Mouse (Mus musculus) lung, embryonic 15.5 days (tissue): Measurements from ENCODE around the gene Mapk8ip3. TPM values are rescaled to one million over a fixed set of nuclear protein-coding genes. Genes with fewer than 3 reads are reported as not detected.

Experiments used
- ATAC-seq: fragments of 200-750 bp; cut with Nextera tagmentation; 2 replicates; pipeline ENCODE4 v1.8.0; 2017; ENCODE audit warnings: moderate number of reproducible peaks, borderline replicate concordance; ENCODE audit not compliant: low FRiP score, low TSS enrichment; ENCODE audit errors: extremely low read depth
- H3K27ac ChIP-seq: fragments of 300-500 bp; sonication (generic); 2 replicates; pipeline ENCODE4 v1.5.1; 2015; ENCODE audit warnings: moderate library complexity, mild to moderate bottlenecking, inconsistent platforms
- H3K27me3 ChIP-seq: fragments of 300-500 bp; sonication (generic); 2 replicates; pipeline ENCODE4 v1.6.1; 2015; ENCODE audit warnings: inconsistent platforms
- H3K36me3 ChIP-seq: fragments of 300-500 bp; sonication (generic); 2 replicates; pipeline ENCODE4 v1.6.1; 2015; ENCODE audit warnings: inconsistent platforms
- H3K4me1 ChIP-seq: fragments of 300-500 bp; sonication (generic); 2 replicates; pipeline ENCODE4 v1.6.1; 2015; ENCODE audit warnings: inconsistent platforms
- H3K4me2 ChIP-seq: fragments of 300-500 bp; sonication (generic); 2 replicates; pipeline ENCODE4 v1.6.1; 2015; ENCODE audit warnings: inconsistent platforms, mild to moderate bottlenecking, moderate library complexity
- H3K4me3 ChIP-seq: fragments of 300-500 bp; sonication (generic); 2 replicates; pipeline ENCODE4 v1.5.1; 2015; ENCODE audit warnings: mild to moderate bottlenecking, inconsistent platforms
- H3K9ac ChIP-seq: fragments of 300-500 bp; sonication (generic); 2 replicates; pipeline ENCODE4 v1.6.1; 2015; ENCODE audit warnings: inconsistent platforms
- H3K9me3 ChIP-seq: fragments of 300-500 bp; sonication (generic); 2 replicates; pipeline ENCODE4 v1.6.1; 2016; ENCODE audit warnings: inconsistent platforms
- WGBS: fragments of 180-500 bp; shearing (Covaris S2); methylation state at CpG from one replicate; pipeline ENCODE4 v1.1.7; 2015; 5-methylcytosine and 5-hydroxymethylcytosine counted together
- polyA plus RNA-seq: library from polyadenylated mRNA; unstranded; fragments of >200 nt; fragmentation: Nextera tagmentation; extraction: Ambion mirVana; gene quantifications from 2 replicates; pipeline ENCODE4 v1.2.1, GENCODE M21; 2015

Mapk8ip3 gene
- polyA plus RNA-seq, 1 experiment from 2014 or later, result 27.6 TPM

- Histone ChIP-seq H3K27ac (no peak overlapping the region), H3K4me3 (no peak overlapping the region)
- 71% methylated on average over 5 of the region's 5 CpGs for WGBS
These were observed 37.6 kb downstream of the Mapk8ip3 start for GRCm38 (mm10) chr17:24899153-24899552.

GRCm38 (mm10) chr17:24898041-24898854, 38.5 kb downstream of the Mapk8ip3 start:
- Histone ChIP-seq H3K4me3 (peak overlapping the region; percentile 95; the same call in 1 of the 2 replicates), H3K4me1 (peaks cover 33% of the 10 kb centered on the region), H3K9ac (no peak overlapping the region), H3K27ac (no peak overlapping the region), H3K36me3 (peaks cover 63% of the 10 kb centered on the region), H3K9me3 (no peaks in the 10 kb centered on the region), H3K27me3 (no peaks in the 10 kb centered on the region), H3K4me2 (peak overlapping the region; percentile 93; the same call in 1 of the 2 replicates)
- WGBS, result 62% methylated on average over 4 of the region's 4 CpGs
- ATAC-seq, result no peak

More at GRCm38 (mm10) chr17:24899153-24899552, 37.6 kb downstream of the Mapk8ip3 start:
- no peak for ATAC-seq
- Histone ChIP-seq H3K4me1 (peaks cover 25% of the 10 kb centered on the region), H3K36me3 (peaks cover 67% of the 10 kb centered on the region), H3K9ac (no peak overlapping the region), H3K9me3 (no peaks in the 10 kb centered on the region), H3K4me2 (no peak overlapping the region), H3K27me3 (no peaks in the 10 kb centered on the region)

GRCm38 (mm10) chr17:24897600-24897999, 39.2 kb downstream of the Mapk8ip3 start:
- Histone ChIP-seq H3K36me3 (peaks cover 63% of the 10 kb centered on the region), H3K4me2 (peak overlapping the region; percentile 93), H3K27ac (no peak overlapping the region), H3K9me3 (no peaks in the 10 kb centered on the region), H3K4me3 (peak overlapping the region; percentile 95), H3K9ac (0 out of 2 replicates have a peak overlapping the region, but pooled peaks have one; percentile 7), H3K27me3 (no peaks in the 10 kb centered on the region), H3K4me1 (peaks cover 33% of the 10 kb centered on the region)
- no peak for ATAC-seq
- WGBS, result 66% methylated on average over 4 of the region's 4 CpGs

- peaks cover 33% of the 10 kb centered on the region for H3K4me1 ChIP-seq
- peaks cover 63% of the 10 kb centered on the region for H3K36me3 ChIP-seq
- H3K27ac ChIP-seq, result peak overlapping the region; percentile 80
- peak overlapping the region; percentile 95 for H3K4me3 ChIP-seq
- H3K9me3 ChIP-seq, result no peaks in the 10 kb centered on the region
- peak overlapping the region; percentile 86 for H3K9ac ChIP-seq
- WGBS, result 25% methylated on average over 11 of the region's 11 CpGs
- H3K4me2 ChIP-seq, result peak overlapping the region; percentile 93
- ATAC-seq, result no peak
- H3K27me3 ChIP-seq, result no peaks in the 10 kb centered on the region
These were observed 39.8 kb downstream of the Mapk8ip3 start for GRCm38 (mm10) chr17:24896993-24897269.

GRCm38 (mm10) chr17:24896241-24896992, 40.4 kb downstream of the Mapk8ip3 start, which contains the start of gene Nme3:
TSS of gene Nme3 (plus strand) at chr17:24896500.
- no peaks in the 10 kb centered on the region for H3K27me3 ChIP-seq
- ATAC-seq, result peak; percentile 79
- no peaks in the 10 kb centered on the region for H3K9me3 ChIP-seq
- H3K4me2 ChIP-seq, result peak within 1 kb of the TSS; percentile 93
- peak within 1 kb of the TSS; percentile 80 for H3K27ac ChIP-seq
- peaks cover 33% of the 10 kb centered on the region for H3K4me1 ChIP-seq
- peak within 1 kb of the TSS; percentile 95 for H3K4me3 ChIP-seq
- H3K36me3 ChIP-seq, result peaks cover 62% of the 10 kb centered on the region
- H3K9ac ChIP-seq, result peak within 1 kb of the TSS; percentile 86
- 2% methylated on average over 50 of the region's 50 CpGs for WGBS

GRCm38 (mm10) chr17:24895571-24896240, 41.1 kb downstream of the Mapk8ip3 start:
- Histone ChIP-seq H3K27me3 (no peaks in the 10 kb centered on the region), H3K4me3 (peak overlapping the region; percentile 95), H3K4me1 (peaks cover 33% of the 10 kb centered on the region), H3K4me2 (peak overlapping the region; percentile 93), H3K27ac (peak overlapping the region; percentile 80), H3K9me3 (no peaks in the 10 kb centered on the region), H3K9ac (peak overlapping the region; percentile 86), H3K36me3 (peaks cover 62% of the 10 kb centered on the region)
- no peak for ATAC-seq
- WGBS, result 10% methylated on average over 23 of the region's 23 CpGs

GRCm38 (mm10) chr17:24894995-24895547, 41.7 kb downstream of the Mapk8ip3 start, which contains the start of the genes Eme2 and Mrps34:
TSS of gene Eme2 (minus strand) at chr17:24895087.
TSS of gene Mrps34 (plus strand) at chr17:24895116.
- H3K36me3 ChIP-seq, result peaks cover 60% of the 10 kb centered on the region
- peak within 1 kb of the TSS; percentile 93 for H3K4me2 ChIP-seq
- peak within 1 kb of the TSS; percentile 80 for H3K27ac ChIP-seq
- H3K9me3 ChIP-seq, result no peaks in the 10 kb centered on the region
- H3K4me1 ChIP-seq, result peaks cover 33% of the 10 kb centered on the region
- peak; percentile 28 for ATAC-seq
- under 1% methylated on average over 61 of the region's 62 CpGs for WGBS
- H3K4me3 ChIP-seq, result peak within 1 kb of the TSS; percentile 95
- peak within 1 kb of the TSS; percentile 86 for H3K9ac ChIP-seq
- H3K27me3 ChIP-seq, result no peaks in the 10 kb centered on the region

- Histone ChIP-seq H3K4me2 (peak overlapping the region; percentile 93), H3K9me3 (no peaks in the 10 kb centered on the region), H3K27me3 (no peaks in the 10 kb centered on the region), H3K4me1 (peaks cover 33% of the 10 kb centered on the region), H3K9ac (peak overlapping the region; percentile 86), H3K4me3 (peak overlapping the region; percentile 95), H3K27ac (peak overlapping the region; percentile 80), H3K36me3 (peaks cover 52% of the 10 kb centered on the region)
- 10% methylated on average over 31 of the region's 31 CpGs for WGBS
- no peak for ATAC-seq
These were observed 42.4 kb downstream of the Mapk8ip3 start for GRCm38 (mm10) chr17:24894061-24894994.

- peaks cover 33% of the 10 kb centered on the region for H3K4me1 ChIP-seq
- WGBS, result 90% methylated on average over 2 of the region's 2 CpGs
- H3K9ac ChIP-seq, result no peak overlapping the region
- H3K27ac ChIP-seq, result no peak overlapping the region
- H3K9me3 ChIP-seq, result no peaks in the 10 kb centered on the region
- H3K27me3 ChIP-seq, result no peaks in the 10 kb centered on the region
- H3K4me2 ChIP-seq, result no peak overlapping the region
- no peak for ATAC-seq
- H3K4me3 ChIP-seq, result peak overlapping the region; percentile 95; the same call in 1 of the 2 replicates
- H3K36me3 ChIP-seq, result peaks cover 42% of the 10 kb centered on the region
These were observed 43.5 kb downstream of the Mapk8ip3 start for GRCm38 (mm10) chr17:24893276-24893675.

GRCm38 (mm10) chr17:24892785-24893184, 44.0 kb downstream of the Mapk8ip3 start:
- ATAC-seq, result no peak
- Histone ChIP-seq H3K36me3 (peaks cover 39% of the 10 kb centered on the region), H3K4me2 (no peak overlapping the region), H3K4me3 (no peak overlapping the region), H3K4me1 (peaks cover 35% of the 10 kb centered on the region), H3K27ac (no peak overlapping the region), H3K9ac (no peak overlapping the region), H3K9me3 (no peaks in the 10 kb centered on the region), H3K27me3 (no peaks in the 10 kb centered on the region)
- WGBS, result 88% methylated on average over 12 of the region's 12 CpGs
